Mouse (Mus musculus) frontal cortex, postnatal 14 days (tissue): ENCODE data around the gene Cyp4f37.

Experiments
- DNase-seq, 2 experiments: peaks; one replicate each; pipeline ENCODE4 v3.0.0; 2022; ENCODE audit warnings: low spot score in 2 of 2

Cyp4f37 gene

DNA sequence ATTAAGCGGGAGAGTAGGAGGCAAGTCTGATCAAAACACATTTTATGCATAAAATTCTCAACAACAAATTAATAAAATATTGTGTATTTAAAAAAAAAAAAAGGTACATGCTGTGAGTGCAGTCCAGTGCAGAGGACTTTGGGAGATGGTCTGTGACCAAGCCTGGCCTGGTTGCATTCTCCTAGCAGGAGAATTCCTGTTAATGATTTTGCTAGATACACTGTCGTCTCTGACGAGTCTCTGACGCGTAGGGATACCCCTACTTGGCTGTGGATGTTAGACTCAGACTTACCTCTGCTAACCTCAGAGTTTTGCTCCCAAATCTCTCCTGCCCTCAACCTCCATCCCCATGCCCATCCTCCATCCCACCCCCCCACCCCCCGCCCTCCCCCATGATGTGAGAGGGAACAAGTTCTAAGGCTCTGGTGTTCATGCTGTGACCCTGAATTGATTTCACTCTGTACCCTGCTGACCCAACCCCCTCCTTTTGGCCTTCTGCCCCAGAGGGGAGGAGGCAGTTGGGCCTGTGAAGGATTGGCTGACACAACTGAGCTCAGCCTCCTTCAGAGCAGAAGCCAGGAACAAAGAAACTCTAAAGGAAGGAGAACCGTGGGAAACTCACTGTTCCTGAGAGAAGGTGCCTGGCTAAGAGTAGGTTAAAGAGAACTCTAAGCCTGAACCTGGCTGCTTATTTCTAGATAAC is 64.1 kb downstream of the Cyp4f37 start, which contains the start of gene Cyp4f15:
Gene Cyp4f15, plus strand, starts transcription at position 580 of the 703 bp plus-strand sequence.
- DNase-seq: peak; percentile 36 to 70
